Mouse (Mus musculus) lung, postnatal 4 days (tissue): ENCODE measurements at regions not wholly inside any gene's neighbourhood (a gene's known extent, or its start where the extent isn't known, plus 50 kb on each side); places are given as distances from the start of the nearest gene placed in this dataset.

Source experiments
- DNase-seq, 2 experiments: peaks; one replicate each; pipeline ENCODE4 v3.0.0; 2021

DNA sequence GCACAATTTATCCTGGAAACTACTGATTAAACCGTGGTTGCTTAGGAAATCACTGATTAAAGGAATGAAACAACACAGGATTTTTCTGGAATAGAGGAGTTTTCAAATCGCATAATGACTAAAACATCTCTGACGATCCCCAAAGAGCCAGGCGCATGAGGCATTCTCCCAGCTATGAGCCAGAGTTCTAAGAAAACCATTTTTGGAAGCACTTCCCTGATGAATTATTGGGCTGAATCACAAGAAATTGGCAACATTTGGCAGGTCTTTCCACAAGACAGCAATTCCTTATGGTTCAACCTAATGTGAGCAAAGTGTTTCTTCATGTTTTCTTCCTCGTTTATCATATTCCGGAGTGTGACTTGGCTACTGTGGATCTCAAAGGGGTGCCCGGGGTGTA is 129.3 kb upstream of the Usp24 start:
- no peak for DNase-seq

DNA sequence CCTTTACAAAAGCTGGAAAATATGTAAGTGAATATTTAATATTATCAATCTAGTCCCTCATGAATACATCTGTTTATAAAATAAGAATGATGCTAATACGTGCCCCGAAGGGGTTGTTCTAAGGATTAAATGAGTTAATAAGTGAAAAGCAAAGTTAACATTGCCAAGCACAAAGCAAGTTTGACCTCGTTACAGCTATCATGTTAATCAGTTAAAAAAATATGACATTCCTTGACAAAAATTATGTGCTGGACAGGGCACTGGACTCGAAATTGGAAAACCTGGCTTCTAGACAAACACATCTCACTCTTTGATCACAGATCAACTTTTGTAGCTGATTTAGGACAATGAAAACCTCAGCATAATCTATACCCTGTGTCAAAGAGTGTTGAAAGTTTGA is 125.8 kb upstream of the Usp24 start:
- DNase-seq, result no peak

DNA sequence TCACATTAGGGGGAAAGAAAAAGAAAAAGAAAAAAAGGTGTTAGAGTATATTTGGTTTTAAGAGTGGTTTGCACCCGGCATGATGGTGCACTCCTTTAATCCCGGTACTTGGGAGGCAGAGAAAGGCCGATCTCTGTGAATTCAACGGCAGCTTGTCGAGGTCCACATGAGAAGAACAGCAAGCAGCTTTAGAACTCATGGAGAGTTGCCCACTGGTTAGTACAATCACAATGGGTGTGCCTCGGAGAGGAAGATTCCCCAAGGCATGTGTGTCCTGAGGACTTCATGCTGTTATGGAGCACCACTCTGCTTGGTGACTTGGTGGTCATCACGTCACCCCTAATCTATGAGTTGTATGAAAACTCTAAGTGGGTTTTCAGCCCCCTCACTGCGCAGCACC is 124.7 kb upstream of the Usp24 start:
- no peak for DNase-seq

DNA sequence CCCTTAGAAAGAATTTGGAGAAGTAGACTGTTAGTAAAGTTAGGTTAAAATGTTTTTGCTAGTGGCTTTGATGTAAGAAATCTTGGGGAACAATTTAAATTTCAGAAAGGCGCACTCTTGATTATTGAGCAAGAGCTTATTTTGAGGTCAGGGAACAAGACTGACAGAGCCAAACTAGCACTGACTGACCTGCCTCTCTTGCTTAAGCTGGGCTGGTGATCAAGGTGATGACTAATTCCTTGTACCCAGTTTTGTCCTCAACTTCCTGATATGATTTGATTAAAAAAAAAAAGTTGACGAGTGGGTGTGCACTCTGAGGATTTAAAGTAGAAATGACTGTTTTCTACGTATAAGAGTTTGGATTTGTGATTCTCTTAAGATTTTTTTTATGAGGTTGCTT is 124.2 kb upstream of the Usp24 start:
- DNase-seq, result no peak

DNA sequence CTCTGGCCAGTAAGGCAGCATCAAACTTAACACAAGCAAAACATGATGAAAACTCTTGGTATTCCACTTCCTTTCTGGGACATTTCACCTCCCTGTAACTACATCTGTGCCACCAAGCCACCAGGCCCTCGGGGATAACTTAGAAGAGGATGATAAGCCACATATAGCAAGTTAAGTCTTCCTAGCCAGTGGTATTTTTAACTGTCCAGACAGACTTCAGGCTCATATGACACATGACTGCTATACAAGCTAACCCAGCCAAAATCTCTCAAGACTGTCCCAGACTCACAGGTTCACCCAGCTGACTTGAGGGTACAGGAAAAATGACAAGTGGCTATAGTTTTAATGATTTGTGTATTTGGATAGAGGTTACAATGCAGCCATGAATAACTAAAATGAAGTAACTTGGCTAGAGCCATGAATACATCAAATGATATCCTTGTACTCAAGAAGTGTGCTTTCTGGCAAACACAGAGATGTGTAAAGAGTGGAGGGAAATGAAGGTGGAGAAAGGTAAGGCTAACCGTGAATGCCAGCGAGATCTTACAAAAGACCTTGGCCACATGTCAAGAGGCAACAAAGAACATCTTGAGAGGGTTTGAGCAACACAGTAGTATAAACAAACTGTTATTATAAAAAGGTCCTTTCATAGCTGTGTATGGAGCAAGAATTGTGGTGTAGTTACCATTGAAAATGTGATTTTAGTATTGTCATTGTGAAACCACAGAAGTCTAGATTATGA is 122.6 kb upstream of the Usp24 start:
- peak in 1 of 2 experiments; percentile 42 for DNase-seq

DNA sequence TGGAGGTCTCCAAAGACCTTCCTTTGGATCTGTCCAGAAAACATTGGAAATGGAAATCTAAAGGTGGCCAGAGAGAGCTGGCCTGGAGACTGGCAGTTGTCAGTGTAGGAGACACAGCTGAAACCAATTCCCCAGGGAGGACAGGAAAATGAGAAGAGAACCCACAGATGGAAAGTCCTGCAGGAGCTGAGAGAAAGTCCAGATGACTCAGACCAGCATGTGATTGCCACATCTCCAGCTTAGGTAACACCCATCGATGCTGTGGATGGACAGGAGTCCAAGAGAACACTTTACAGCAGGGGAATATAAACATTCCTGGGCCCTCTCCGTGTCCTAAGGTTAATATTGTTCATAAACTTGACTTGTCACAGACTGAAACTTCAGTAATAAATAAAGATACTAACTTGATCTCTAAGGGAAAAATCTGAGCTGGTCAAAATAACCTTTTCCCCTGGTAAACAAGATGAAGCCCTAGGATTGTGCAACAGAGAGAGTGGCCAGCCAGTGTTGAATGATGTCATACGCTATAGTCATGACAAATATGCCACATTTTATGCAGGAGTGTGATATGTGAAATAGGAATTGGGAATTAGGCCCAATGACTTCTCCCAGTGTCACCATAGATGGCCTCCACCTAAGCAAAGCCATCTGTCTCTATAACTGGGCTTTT is 120.4 kb upstream of the Usp24 start:
- no peak for DNase-seq

DNA sequence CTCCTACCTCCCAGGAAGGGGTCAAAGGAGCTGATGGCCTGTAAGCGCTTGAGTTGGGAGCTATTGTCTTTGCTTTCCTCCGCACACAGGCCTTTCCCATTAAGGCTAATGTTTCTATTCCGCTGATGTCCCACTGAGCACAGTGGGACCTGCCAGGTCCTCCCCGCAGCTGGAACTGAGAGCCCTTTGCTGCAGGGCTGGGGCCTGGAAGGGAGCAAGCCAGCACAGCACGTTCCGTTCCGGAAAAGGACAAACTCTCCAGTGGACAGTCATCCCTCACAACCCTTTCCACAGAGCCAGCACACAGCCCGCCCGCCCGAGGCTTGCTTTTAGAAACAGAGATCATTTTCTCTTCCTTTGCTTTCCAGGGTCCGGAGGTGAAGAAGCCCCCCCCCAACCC is 116.2 kb upstream of the Usp24 start:
- peak; percentile 9 to 36 for DNase-seq

DNA sequence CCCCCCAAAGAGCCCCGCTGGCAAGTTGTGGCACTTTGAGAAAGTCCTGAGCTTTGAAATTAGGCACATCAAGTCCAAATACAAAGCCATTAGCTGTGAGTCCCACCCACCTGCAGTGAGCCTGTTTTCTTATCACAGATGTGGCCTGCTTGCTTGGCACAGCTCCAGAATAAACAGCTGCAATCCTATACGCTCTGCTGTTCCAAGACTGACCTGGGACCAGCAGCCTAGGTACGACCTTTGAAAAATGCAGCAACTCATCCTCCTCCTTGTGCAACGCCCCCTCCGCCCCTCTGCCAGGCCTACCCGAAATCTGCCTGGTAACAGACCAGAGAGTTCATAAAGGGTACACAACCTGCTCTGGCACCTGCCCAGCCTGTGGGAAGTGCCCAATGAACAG is 115.8 kb upstream of the Usp24 start:
- DNase-seq, result peak; percentile 23 to 36

DNA sequence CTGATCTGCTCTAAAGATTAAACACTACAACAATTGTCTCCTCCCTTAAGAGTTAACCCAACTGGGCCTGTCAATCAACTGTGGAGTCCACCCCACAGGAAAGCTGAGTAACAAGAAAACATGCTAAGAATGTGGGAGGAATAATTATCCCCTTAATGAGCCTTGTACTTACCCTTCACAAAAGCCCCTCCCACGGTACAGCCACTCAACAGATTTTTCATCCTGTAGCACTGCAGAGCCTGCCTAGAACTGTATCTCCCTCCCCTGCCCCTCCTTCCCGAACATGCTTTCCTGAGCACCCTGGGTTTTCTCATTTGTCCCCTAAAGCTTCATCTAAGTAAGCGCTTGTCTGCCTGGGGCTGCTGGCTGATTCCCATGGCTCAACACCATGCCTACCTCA is 113.5 kb upstream of the Usp24 start:
- DNase-seq, result no peak

DNA sequence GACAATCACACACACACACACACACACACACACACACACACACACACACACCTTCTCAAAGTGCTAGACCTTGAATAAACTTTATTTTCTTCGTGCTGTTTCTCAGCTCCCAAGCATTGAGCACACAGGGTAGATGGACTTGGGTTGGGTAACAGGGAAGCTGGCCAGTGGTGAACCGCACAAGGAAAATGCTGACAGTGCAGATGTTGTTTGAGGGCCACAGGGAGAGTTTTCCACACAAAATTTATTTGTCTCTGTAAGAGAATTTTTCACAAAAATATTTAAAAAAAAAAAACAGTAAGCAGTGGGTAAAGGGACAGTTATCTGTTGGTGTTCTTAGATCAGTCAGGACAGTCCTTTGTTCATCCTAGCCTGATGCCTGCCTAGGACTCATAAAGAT is 110.8 kb upstream of the Usp24 start:
- no peak for DNase-seq

DNA sequence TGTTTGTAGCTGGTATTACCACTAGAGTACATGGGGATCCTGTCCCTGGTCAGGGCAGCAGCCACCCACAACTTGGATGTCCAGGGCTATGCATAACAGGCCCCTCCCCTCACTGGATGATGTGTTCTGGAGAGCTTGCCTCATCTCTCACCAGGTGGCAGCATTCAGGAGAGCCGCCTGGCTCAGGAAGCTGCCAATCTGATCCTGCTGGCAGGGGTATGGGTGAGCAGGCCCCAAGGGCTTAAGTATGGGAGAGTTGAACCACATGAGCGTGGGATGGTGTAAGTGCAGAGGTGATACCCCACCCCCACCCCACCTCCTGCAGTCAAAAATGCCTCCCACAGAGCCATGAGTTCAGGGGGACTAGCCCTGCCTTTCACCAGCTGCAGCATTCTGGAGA is 110.0 kb upstream of the Usp24 start:
- no peak for DNase-seq

DNA sequence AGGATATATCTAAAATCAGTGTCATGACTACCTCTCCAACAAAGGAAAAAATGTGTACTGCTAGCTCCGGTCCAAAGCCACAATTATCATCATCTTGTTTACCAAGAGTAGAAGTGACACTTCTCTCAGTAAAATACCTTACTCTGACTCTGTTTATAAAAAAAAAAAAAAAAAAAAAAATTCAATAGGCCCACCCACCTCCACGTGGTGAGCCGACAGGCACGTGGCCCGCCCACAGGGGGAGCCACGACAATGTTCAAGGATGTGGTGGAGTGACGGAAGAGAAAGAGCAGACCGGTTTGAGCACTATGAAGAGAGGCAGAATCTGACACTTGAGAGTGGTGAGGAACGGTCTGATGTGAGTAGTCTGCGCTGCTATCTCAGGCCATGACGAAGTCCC is 106.5 kb upstream of the Usp24 start:
- DNase-seq, result no peak

DNA sequence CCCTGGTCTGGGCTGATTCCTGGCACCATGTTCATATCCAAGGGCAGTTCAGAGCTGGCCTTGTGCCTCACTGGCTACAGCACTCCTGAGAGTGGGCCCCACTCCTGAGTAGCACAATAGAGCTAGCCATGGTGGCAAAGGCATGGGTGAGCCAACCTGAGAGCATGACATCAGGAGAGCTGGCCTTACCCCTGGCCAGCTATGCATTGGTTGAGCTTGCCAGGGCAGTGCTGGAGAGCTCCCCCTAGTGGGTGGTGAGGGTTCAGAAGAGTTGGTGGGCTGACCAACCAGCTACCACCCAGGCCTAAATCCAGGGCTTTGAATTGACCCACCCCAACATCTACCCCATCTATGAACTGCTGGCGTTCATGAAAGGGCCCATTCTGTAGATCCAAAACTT is 106.0 kb upstream of the Usp24 start:
- peak in 1 of 2 experiments; percentile 33 for DNase-seq

DNA sequence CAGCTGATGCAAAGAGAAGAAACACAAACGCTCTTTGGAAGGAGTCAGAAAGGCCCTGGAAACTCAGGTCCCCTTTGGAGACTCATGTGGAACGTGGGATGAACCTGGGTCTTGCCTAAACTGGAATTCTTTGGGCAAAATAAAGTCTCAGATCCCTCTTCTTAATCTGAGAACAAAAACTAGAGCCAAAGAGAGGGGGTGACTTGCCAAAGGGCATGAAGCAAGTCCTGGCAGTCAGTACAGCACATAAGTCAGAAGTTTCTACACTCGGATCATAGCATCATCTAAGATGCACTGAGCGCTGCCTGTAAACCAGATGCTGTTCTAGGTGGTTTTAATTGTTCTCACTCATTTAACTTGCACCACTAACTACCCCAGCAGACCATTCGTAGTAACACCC is 101.8 kb upstream of the Usp24 start:
- DNase-seq, result no peak

DNA sequence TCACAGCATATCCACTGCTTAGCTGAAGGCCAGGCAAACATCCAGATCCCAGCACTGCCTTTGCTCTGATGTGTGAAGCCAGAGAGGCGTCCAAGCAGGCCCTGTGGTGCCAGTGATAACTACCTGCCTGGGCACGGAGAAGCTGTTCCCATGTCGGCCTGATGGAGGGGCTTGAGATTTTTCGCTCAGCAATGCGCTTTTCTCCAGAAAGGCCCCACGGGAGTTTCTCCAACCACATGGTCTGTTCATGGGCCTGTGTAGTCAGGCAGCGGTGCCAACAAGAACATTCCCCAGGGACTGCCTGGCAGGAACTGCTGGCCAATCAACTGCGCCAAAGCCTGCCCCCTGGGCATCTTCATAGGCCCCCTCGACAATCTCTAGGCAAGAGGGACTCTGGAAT is 95.4 kb upstream of the Usp24 start:
- no peak for DNase-seq

DNA sequence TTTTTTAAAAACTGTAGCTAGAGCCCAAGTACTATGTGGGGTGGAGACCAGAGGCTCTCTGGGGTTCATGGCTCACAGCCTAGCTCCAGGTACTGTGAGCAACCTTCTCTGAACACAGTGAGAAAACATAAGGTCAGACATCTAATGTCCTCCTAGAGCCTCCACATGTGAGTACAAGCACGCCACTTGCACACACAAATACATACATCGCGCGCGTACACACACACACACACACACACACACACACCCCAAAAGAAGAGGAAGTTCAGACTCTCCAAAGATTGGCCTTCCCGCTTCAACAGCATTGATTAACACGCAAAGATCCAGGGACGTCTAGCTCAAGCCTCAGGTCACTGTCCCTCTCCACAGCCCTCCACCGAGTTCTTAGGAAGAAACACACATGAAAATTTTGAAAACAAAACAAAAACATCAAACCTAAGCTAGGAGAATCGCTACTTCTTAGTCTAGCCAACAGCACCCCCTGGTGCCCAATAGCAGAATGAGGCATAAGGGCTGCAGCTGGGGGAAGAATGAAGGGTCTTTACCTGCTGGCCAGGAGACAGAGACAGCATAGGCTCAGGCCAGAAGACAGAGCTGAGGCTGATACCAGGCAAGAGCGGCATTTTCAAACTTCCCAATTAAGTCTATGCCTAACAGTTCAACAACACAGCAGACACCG is 90.7 kb upstream of the Usp24 start:
- DNase-seq, result peak in 1 of 2 experiments; percentile 68

DNA sequence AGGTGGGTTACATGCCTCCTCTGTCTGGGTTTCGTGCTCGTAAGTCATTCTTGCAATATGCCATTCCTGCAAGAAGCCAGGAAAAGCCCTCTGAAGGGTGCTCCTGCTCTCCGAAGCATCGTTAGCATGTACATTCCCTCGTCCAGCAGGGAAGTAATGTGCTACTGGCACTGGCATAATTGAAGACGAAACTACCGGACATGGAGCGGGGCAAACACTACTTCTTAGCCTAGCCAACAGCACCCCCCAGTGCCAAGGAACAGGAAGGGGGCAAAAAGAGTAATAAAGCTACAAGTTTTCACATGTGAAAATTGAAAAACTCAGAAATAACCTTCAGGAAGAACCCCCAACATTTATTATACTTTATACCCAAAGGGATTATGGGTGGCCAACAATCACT is 88.6 kb upstream of the Usp24 start:
- no peak for DNase-seq

DNA sequence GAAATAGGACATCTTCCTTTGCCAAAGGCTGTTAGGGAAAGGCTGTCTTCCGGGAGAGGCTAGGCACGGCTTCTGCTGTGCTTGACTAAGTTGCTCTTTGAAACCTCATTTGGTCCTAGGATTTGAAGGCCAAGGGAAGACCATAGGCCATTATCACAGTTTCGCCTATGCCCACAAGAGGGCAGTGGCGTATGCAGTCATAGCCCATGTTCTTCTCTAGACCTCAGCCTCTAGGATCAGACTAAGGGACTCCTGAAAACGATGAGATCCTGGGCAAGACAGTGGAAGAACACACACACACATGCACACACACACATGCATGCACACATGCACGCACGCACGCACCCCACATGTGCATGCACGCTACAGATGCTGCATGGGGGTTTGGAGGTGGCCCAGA is 87.5 kb upstream of the Usp24 start:
- peak; percentile 66 to 78 for DNase-seq

DNA sequence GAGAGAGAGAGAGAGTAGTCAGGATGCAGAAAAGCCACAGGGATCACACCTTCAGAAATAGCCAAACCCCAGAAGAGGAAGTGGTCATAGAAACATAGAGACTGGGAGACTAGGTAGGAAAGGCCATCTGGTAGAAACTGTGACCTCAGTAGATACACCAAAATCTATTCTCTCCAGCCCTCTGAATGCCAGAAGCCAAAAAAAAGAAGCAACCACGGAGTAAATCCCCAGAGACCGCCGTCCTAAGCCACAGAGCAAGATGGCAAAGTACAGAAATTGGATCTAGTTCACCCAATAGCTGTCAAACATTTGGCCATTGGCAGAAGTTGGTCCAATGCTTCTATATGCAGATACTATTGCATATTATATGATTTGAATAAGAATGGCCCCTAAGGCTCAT is 86.5 kb upstream of the Usp24 start:
- no peak for DNase-seq

DNA sequence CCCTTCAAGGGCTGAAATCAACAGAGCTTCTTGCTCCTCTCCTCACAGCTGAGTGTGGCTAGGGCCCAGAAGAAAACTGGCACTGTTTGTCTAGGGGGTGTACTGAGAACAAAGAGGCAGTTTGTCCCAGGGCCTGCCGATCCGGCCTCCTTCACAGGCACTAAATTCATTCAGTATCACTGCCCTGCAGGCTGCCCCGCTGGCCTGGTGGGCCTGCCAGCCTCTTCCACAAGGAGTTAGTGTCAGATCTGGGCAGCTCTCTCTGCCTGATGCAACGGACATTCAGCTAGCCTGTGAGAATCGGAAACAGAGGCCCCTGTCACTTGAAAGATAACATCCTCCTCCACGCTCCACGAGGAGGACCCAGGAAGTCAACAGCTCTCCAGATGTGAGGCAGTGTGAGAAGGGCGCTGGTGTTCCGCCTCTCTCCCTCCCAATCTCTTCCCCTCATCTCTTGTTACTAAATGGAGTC is 83.5 kb upstream of the Usp24 start:
- peak; percentile 21 to 58 for DNase-seq

DNA sequence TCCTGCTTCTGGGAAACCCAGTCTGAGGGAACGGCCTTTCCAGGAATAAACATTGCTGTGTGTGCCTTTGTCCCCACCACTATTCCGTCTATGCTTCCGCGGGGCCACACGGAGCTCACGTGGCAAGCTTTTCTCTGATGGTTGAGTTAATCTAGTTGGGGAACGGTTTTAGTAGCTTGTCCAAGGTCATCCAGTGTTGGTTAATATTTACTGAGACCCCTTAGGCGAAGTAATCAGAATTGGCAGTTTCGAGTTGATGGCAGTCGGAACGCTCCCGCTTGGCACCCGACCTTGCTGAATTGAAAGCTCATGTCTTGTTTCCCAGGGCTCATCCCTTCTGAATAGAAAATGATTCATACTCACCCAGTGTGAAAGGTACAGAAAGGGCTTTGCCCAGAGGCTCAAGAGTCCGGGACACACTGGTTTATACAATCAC is 71.6 kb upstream of the Usp24 start:
- DNase-seq, result no peak

DNA sequence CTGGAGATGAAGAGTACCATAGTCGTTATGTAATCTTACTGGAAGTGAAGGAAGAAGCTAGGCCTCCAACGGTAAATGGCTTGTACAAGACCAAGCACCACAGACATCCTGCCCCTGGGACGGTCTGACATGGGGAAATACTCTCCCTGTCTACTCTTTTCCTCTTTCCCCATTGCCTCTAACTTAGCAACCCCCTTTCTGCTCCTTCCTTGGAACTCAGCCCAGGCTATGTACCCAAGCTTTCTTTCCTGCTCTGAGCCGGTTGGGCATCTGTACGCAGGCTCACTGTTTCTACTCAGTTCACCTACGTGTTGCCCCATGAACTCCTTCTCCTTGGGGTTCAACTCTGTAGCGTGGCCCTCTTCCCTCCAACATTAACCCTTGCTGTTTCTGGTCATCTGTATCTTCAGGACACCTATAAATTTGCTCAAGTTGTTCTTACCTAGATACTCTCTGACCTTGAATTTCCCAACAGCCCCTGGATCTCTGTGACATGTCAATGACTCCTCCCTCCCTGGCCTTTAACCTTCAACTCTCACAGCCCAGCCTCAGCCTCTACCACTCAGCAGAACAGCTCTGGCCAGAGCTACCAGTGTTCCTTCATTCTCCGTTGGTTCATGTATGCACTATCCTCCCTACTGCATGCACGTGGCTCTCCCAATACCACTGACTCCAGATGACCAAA is 71.0 kb upstream of the Usp24 start:
- no peak for DNase-seq

DNA sequence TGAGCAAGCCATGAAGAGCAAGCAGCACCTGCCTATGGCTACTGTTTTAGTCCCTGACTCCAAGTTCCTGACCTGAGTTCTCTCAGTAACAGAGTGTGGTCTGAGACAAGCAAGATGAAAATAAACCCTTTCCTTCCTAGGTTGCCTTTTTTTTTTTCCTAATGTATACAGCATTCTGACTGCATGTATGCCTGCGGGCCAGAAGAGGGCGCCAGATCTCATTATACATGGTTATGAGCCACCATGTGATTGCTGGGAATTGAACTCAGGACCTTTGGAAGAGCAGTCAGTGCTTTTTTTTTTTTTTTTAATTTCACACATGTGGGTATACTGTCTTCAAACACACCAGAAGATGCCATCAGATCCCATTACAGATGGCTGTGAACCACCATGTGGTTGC is 69.3 kb upstream of the Usp24 start:
- no peak for DNase-seq

DNA sequence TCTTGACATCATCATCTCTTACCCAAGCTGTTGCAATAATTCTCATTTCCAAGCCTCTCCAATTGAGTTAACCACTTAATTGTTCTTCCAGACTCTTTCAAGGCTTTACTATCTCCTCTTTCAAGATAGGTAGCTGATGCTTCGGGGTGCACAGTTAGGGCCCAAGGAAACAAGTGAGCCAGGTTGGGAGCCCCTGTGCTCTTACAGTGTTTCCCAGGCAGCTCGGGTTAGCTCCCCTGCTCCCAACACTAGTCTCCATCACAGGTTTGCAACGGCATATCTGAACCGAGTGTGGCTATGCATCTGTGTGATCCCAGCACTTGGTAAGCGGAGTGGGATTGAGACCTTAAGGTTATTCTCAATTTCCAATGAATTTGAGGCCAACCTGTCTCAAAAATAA is 68.6 kb upstream of the Usp24 start:
- DNase-seq, result no peak
